Mouse (Mus musculus) cortical plate, adult 2 months (tissue): ENCODE measurements around the gene 4921501E09Rik.

Source experiments
- CTCF ChIP-seq: fragments of 200-500 bp; IDR thresholded peaks from 2 replicates; pipeline ENCODE4 v1.5.1; 2011; ENCODE audit warnings: mild to moderate bottlenecking, control low read depth, low read length; ENCODE audit not compliant: insufficient read depth; ENCODE audit errors: extremely low read depth
- POLR2A ChIP-seq: fragments of 200-500 bp; IDR thresholded peaks from 2 replicates; pipeline ENCODE4 v1.6.1; 2011; ENCODE audit warnings: mild to moderate bottlenecking, low read length, control low read depth; ENCODE audit not compliant: insufficient read depth; ENCODE audit errors: extremely low read depth

DNA sequence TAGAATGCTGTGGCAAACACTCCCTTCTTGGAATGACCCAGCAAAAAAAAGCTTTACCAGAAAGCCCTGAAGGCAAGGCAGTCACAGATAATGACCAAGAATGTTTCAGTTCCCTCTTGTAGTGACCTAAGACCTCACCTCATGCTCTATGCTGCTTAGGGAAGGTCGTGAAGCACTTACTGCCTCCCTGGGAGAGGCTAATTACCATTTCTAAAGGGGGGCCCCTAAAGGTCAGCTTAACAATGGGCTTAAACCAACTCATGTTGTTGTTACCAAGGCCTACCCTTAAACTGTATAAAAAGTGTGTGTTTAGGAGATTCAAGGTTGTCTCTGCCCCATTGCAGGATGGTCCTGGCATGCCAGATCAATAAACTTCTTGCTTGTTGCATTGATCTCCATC is 4.9 kb downstream of the 4921501E09Rik start:
- TF ChIP-seq CTCF (no peak), POLR2A (no peak)
